Mouse (Mus musculus) c-Kit-positive CD71-positive TER-119-negative erythroid progenitor cells, embryonic 14.5 days (primary cell): ENCODE results near the gene Olfr1340.

Experiments
- DNase-seq: peaks from one replicate; pipeline ENCODE4 v3.0.0-alpha.2; 2013; ENCODE audit warnings: low read depth

Olfr1340 gene

DNA sequence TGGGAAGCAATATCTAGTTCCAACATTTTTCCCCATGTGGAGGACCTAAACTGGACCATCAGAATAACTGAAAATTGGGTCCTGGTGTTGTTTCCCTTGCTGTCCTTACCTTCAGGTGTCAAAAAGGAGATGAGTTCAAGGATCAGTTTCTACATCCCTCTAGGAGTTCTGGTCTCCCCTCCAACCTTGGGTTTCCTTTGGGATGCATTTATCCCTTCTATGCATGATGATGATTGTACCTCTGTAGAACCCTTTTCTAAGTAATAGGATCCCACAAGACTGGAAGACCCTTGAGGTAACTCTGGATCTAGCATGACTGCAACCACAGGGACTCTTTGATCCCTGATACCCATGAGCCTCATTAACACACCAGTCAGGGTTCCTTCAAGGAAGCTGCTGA is at the start of gene Olfr1340:
Gene Olfr1340, plus strand, starts transcription at position 301 of the 400 bp plus-strand sequence.
- DNase-seq = no peak

DNA sequence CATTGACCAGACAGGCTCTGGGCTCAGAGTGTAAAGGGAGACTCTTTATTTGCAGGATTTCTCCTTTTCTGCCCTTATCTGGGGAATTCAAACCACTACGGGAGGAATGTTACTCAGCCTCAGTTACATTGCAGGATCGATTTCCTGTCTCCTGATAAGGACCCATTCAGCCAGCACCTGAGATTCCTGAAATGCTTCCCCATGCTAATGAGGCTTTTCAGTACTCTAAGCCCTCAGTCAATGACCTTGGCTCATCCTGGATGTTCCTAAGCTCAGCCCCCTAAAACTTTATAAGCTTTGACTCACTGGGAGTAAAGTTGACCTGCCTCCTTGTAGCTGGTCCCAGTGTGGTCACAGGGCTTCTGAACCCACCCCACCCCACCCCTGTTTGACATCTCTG is 32.9 kb upstream of the Olfr1340 start:
- no peak for DNase-seq

GRCm38 (mm10) chr4:118692412-118692973 is 27.4 kb upstream of the Olfr1340 start, which contains the start of gene Olfr1342:
Olfr1342 (minus strand) TSS chr4:118692756.
- DNase-seq = no peak

DNA sequence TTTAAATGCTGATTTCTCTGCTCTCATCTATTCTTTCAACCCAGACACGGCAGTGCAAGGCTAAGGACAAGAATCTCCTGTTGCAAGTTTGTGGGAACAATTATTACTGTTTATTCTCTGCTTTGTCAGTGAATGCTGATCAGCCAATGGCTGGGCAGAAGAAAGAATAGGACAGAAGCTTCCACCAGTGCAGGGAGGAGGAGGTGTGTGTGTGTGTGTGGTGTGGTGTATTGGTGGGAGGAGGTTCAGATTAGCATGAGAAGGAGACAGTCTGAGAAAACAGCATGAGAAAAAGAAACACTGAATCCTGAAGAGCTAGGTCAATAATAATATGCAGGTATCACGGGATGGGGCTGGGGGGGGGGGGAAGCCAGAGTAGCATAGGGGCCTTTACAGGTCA is 26.1 kb upstream of the Olfr1340 start:
- DNase-seq = no peak

GRCm38 (mm10) chr4:118703223-118703622 is 16.7 kb upstream of the Olfr1340 start, which contains the start of gene Olfr1341:
Olfr1341 (plus strand) TSS chr4:118703523.
- no peak for DNase-seq

DNA sequence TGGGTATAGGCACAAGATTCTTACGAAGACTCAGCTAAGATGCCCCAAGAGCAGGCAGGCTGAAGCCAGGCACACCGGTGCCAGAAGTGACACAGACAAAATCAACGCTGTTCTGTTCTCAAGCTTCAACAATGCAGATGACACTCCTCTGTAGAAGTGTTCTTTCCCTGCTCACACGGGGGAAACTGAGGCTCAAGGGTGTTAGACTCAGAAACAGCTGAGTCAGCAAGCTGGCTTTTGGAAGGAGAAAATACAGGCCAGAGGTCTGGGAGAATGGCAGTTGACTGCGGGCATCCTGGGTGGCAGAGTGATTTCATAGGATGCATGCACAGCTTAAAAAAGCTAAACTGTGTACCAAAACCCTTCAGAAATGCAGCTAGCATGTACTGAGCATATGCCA is 11.9 kb upstream of the Olfr1340 start:
- DNase-seq = no peak

GRCm38 (mm10) chr4:118711656-118712055 is 8.3 kb upstream of the Olfr1340 start:
- DNase-seq = no peak

- DNase-seq = peak; percentile 5
These were observed 2.0 kb downstream of the Olfr1340 start for GRCm38 (mm10) chr4:118721742-118722483.

GRCm38 (mm10) chr4:118731875-118732274 is 11.9 kb downstream of the Olfr1340 start, which contains the start of gene Olfr1339:
Olfr1339 (plus strand) TSS chr4:118732175.
- DNase-seq = no peak

DNA sequence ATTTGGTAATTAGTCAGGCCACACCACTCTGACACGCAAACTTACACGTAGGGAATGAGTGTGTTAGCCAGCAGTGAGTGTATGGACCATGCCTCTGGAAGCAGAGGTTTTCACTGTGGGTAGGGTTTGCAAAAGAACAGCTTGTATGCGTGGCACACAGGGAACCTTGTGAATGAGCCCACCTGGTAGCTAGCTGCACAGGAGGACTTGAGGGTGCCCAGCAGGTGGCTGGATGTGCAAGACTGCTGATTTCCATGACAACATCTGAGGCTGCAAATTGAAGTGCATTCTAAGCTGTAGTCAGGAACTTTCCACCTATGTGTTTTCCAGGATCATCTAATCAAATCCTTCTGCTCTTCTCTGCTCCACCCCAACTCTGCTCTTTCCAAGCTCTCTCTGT is 19.6 kb downstream of the Olfr1340 start:
- no peak for DNase-seq

GRCm38 (mm10) chr4:118740988-118741698 is 21.2 kb downstream of the Olfr1340 start:
- DNase-seq = no peak

DNA sequence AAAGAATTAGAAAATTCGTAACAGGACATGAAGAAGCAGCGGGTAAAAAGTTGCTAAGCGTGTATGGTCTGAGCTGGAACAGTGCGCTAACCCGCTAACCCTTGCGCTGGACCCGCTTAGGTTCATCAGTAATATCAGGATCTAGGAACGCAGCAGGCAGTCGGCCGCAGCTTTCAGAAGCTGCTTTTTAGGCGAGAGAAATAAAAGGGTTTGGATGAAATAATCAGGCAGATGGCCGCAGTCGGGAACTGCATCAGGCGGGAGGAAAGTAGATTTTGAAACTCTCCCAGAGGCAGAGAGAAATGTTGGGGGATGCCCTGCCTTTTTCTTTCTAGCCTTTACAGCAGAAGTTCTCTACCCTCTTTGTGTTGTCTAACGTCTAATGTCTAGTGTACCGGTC is 21.9 kb downstream of the Olfr1340 start:
- DNase-seq = no peak

DNA sequence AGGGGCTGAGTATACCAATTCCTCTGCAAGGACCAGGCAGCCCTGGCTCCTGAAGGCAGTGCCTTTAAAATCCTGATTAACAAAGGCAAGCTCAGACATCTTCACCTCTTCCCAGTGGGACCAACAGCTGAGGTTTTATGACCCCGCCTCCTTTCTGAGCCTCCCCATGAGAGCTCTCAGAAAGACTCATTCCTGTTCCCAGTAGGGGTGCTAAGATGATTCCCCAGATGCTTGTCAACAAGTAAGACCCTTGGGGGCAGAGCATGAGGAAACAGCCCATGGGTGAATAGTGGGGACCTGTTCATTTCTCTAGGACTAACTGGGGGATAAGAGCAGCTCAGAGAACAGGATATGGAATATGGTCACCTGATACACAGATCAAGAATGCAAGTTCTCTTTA is 38.7 kb downstream of the Olfr1340 start, which contains the start of gene Olfr1338:
Gene Olfr1338, minus strand, starts transcription at position 101 of the 400 bp plus-strand sequence.
- no peak for DNase-seq
